Mouse (Mus musculus): ENCODE data around the gene Sfmbt2. TPM values are rescaled to one million over a fixed set of nuclear protein-coding genes. Genes with fewer than 3 reads are reported as not detected.

Gene Sfmbt2
- polyA plus RNA-seq, 1 experiment: 0.52 TPM

GRCm38 (mm10) chr2:10565491-10565890 lies 195.2 kb downstream of the Sfmbt2 start:
- no peak for DNase-seq (ENCODE audit: low spot score)

DNA sequence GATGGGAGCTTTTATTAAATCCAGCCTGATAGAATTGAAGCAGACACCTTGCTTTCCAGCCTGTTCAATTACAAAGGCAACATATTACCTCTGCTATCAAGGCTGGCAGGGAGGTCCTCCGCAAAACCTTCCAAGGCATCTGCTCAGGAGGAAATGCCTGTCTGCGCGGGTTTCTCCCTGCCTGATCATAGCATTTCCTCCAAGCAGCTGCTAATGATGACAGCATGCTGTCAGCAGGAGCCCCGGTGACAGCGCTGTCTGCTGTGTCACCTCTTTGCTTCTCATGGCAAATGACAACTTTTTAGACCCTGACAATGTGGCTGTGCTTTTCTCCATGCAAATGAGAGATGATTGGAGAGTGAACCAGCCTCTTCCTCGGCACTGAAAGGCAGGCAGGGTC lies 199.1 kb downstream of the Sfmbt2 start:
- no peak for DNase-seq (ENCODE audit: low spot score)

DNA sequence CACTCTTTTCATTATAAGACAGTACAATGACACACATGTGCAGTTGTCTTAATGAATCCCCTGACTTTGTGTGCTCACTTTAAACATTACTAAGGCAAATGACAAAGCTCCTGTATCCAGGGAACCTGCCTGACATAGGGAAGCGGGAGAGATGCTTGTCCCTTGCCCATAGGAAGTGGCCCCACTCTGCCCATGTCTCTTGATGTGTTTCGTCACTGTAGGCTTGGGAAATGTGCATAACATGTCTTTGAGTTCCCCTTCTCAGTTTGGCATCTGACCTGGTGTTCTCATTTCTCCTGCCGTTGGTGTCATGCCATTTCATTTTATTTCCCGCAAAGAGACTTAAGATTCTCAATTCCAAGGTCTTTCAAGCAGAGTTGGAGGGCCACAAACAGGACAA lies 202.0 kb downstream of the Sfmbt2 start:
- no peak for DNase-seq (ENCODE audit: low spot score)

GRCm38 (mm10) chr2:10575962-10576740 lies 205.8 kb downstream of the Sfmbt2 start:
- no peak for DNase-seq (ENCODE audit: low spot score)

GRCm38 (mm10) chr2:10582673-10583072 lies 212.4 kb downstream of the Sfmbt2 start:
- DNase-seq (ENCODE audit: low spot score): no peak

DNA sequence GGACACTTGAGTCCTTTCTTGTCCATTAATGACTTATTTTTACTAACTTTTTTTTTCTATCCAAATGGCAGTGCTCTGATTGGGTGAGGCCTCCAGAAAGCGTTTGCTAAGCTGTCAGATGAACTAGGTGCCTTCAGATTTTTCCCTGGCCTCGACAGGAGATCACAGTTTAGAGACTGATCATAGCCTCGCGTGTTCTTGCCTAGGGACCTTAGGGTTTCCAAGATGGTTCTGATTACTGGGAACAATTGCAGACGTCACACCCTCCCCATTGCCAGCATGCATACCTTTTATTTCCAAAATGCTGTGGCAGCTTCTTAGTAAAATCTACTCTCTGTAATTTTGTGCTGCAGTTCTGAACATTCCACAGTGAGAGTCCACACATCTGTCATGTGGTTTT lies 212.8 kb downstream of the Sfmbt2 start:
- DNase-seq (ENCODE audit: low spot score): no peak

GRCm38 (mm10) chr2:10591310-10591709 lies 221.0 kb downstream of the Sfmbt2 start:
- no peak for DNase-seq (ENCODE audit: low spot score)

DNA sequence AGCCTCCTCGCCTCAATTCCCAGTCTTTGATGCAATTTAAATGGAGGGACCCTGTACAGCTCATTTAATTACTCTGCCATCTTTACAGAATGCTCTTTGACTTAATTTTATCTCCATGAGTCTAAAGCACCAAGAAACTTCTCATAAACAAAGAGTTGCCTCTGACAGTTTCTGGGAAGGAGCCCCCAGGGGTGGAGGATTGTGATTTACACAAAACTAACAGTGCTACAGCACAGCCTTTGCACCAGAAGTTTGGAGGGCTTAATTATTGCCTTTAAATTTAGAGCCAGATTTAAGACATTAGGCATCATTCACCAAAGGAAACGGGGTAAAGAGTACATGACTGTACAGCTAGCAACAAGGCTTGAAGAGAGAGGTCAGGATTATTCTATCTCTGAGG lies 245.2 kb downstream of the Sfmbt2 start:
- DNase-seq (ENCODE audit: low spot score): no peak

Other genes with a start within 250 kb of the Sfmbt2 start
- gene Itih2, start 239.1 kb upstream of the Sfmbt2 start, polyA plus RNA-seq (2012; rRNA removed): 3.4 and 4.2 TPM in 2 replicates
- 96.2 and 115 TPM in 2 replicates for gene Itih5, start 216.9 kb upstream of the Sfmbt2 start, polyA plus RNA-seq (2012; rRNA removed)